Mouse (Mus musculus): Measurements from ENCODE around the gene Olfr854.

Gene Olfr854

GRCm38 (mm10) chr9:19567282-19567681 lies at the start of gene Olfr854:
Olfr854 (minus strand) TSS chr9:19567382.
- no peak for DNase-seq

- no peak for DNase-seq
These were observed 15.1 kb upstream of the Olfr854 start, which contains the start of gene Olfr855 for GRCm38 (mm10) chr9:19582317-19582716. Olfr855 (plus strand) TSS chr9:19582617.

DNA sequence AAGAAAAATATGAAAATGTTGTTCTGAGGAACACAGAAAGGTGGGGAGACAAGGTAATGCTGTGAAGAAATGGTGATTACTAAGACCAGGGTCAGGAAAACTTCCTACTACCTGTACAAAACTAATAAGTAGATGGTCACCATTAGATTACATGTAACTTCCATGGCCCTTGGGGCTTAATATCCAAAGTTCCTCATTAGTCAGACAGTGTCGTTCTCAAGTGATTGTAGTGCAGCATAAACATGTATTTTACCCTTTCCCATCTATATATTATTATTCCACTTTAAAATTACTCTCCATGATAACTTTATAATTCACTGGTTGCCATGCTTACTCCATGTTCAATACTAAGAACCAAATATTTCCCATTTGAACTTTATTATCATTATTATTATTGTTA lies 26.2 kb downstream of the Olfr854 start, which contains the start of gene Olfr853:
Olfr853 (minus strand) TSS at position 101 of the 400 bp plus-strand sequence.
- DNase-seq: no peak
